Mouse (Mus musculus) monocyte, adult 59 days (primary cell): Measurements from ENCODE around the gene Acta1. TPM values are rescaled to one million over a fixed set of nuclear protein-coding genes. Genes with fewer than 3 reads are reported as not detected.

Experiments used
- total RNA-seq, 2 experiments: library from RNA; stranded (reverse); gene quantifications; one replicate each; pipeline ENCODE4 v1.2.4; 2023

Gene Acta1
- not detected for total RNA-seq

GRCm38 (mm10) chr8:123894502-123895097, at the start of gene Acta1:
Gene Acta1, minus strand, starts transcription at chr8:123894751.

GRCm38 (mm10) chr8:123859648-123860259, 34.8 kb downstream of the Acta1 start, which contains the start of gene Ccsap:
Gene Ccsap, minus strand, starts transcription at chr8:123860209.

Other genes starting within 250 kb of the Acta1 start
- 1 to 10 TPM; 4.7 to 5.0 TPM for gene Rhou, start 240.8 kb downstream of the Acta1 start, total RNA-seq
- 1 to 10 TPM in 1 of 2 experiments, not detected in 1; 1.2 TPM for gene Rab4a, start 88.8 kb downstream of the Acta1 start, total RNA-seq
- gene Ccsap, start 34.5 kb downstream of the Acta1 start, total RNA-seq = 1 to 10 TPM; 2.8 TPM
- gene Nup133, start 54.5 kb upstream of the Acta1 start, total RNA-seq = 10 to 100 TPM; 16.3 to 16.7 TPM
- 1 to 10 TPM; 5.7 to 7.4 TPM for gene Abcb10, start 88.4 kb upstream of the Acta1 start, total RNA-seq
- gene Taf5l, start 126.6 kb upstream of the Acta1 start, total RNA-seq = 10 to 100 TPM; 28.4 to 34.2 TPM
- 1 to 10 TPM; 8.6 to 9.2 TPM for gene Urb2, start 126.8 kb upstream of the Acta1 start, total RNA-seq